Mouse (Mus musculus): Measurements from ENCODE around the gene Epo. TPM values are rescaled to one million over a fixed set of nuclear protein-coding genes. Genes with fewer than 3 reads are reported as not detected.

Gene Epo
- polyA plus RNA-seq, 1 experiment from 2014 or later = not detected

DNA sequence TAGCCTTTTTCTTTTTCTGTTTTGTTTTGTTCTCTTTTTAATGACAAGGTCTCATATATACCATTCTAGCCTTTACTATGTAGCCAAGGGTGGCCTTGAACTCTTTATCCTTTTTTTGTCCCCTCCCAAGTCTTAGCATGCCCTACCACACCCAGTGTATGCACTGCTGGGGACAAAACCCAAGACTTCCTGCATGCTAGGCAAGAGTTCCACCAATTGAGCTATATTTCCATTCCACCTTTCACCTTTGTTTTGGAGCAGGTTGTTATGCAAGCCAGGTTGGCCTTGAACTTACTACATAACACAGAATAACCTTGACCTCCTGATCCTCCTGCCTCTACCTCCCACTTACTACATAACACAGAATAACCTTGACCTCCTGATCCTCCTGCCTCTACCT lies 87.5 kb downstream of the Epo start:
- H3K4me2 ChIP-seq (ENCODE audit: low read length) = no peak overlapping the region
- no peak overlapping the region for H3K27ac ChIP-seq (ENCODE audit: low read depth, low read length)
- DNase-seq (ENCODE audit: low spot score) = no peak
- no peak overlapping the region for H3K4me3 ChIP-seq (ENCODE audit: low read depth, low read length)
- no peak for ATAC-seq
- H3K9ac ChIP-seq (ENCODE audit: low read length) = no peak overlapping the region
- no peaks in the 10 kb centered on the region for H3K9me3 ChIP-seq (replicated peaks; ENCODE audit: control insufficient read depth, low read length)
- H3K27me3 ChIP-seq (replicated peaks; ENCODE audit: control insufficient read depth, insufficient read depth, low read length) = no peaks in the 10 kb centered on the region
- no peaks in the 10 kb centered on the region for H3K4me1 ChIP-seq (ENCODE audit: control insufficient read depth, insufficient read depth, low read length)
- H3K36me3 ChIP-seq (ENCODE audit: control insufficient read depth, insufficient read depth, low read length) = no peaks in the 10 kb centered on the region

GRCm38 (mm10) chr5:137440216-137440855 lies 92.7 kb downstream of the Epo start:
- no peak overlapping the region for H3K4me2 ChIP-seq (ENCODE audit: low read length)
- no peaks in the 10 kb centered on the region for H3K27me3 ChIP-seq (replicated peaks; ENCODE audit: control insufficient read depth, insufficient read depth, low read length)
- no peak for ATAC-seq
- DNase-seq (ENCODE audit: low spot score) = no peak
- no peaks in the 10 kb centered on the region for H3K4me1 ChIP-seq (ENCODE audit: control insufficient read depth, insufficient read depth, low read length)
- H3K9ac ChIP-seq (ENCODE audit: low read length) = no peak overlapping the region
- WGBS = 84% methylated on average over 11 of the region's 11 CpGs
- no peak overlapping the region for H3K27ac ChIP-seq (ENCODE audit: low read depth, low read length)
- no peaks in the 10 kb centered on the region for H3K9me3 ChIP-seq (replicated peaks; ENCODE audit: control insufficient read depth, low read length)
- no peaks in the 10 kb centered on the region for H3K36me3 ChIP-seq (ENCODE audit: control insufficient read depth, insufficient read depth, low read length)
- no peak overlapping the region for H3K4me3 ChIP-seq (ENCODE audit: low read depth, low read length)

DNA sequence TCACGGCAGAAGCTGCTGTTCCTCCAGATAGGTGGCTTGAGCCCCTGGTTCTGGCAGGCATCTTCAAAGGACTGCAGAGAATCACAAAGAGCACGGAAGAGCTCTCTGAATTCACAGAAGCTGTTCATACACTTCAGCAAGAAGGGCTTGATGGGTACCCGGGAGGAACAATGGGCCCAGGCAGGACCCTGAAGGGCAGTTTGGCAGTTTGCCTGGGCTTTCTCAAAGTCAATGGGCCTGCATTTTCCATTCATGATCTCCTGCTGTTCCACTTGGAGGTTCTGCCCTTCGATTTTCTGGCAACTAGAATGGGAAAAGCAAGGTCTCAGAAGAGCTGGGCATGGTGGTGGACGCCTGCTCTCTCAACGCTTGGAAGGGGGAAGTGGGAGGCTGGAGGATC lies 99.2 kb downstream of the Epo start:
- Histone ChIP-seq H3K9ac (ENCODE audit: low read length) (no peak overlapping the region), H3K9me3 (replicated peaks; ENCODE audit: control insufficient read depth, low read length) (no peaks in the 10 kb centered on the region), H3K27me3 (replicated peaks; ENCODE audit: control insufficient read depth, insufficient read depth, low read length) (no peaks in the 10 kb centered on the region), H3K27ac (ENCODE audit: low read depth, low read length) (no peak overlapping the region), H3K4me1 (ENCODE audit: control insufficient read depth, insufficient read depth, low read length) (no peaks in the 10 kb centered on the region), H3K4me2 (ENCODE audit: low read length) (no peak overlapping the region), H3K36me3 (ENCODE audit: control insufficient read depth, insufficient read depth, low read length) (no peaks in the 10 kb centered on the region), H3K4me3 (ENCODE audit: low read depth, low read length) (no peak overlapping the region)
- 18% methylated on average over 6 of the region's 6 CpGs for WGBS
- ATAC-seq (no peak), DNase-seq (ENCODE audit: low spot score) (peak; percentile 68)

Small RNA genes within 50 kb of the gene (microRNA-seq; reads per million reads assigned to microRNA genes)
- 0.66 reads per million for gene Mir6418

Other genes starting within 250 kb of the Epo start
- gene Ache, start 245.7 kb downstream of the Epo start, polyA plus RNA-seq (2014; fragmentation: Nextera tagmentation; extraction: Ambion mirVana) = 6.9 and 10.9 TPM in 2 replicates
- gene Ufsp1, start 238.6 kb downstream of the Epo start, polyA plus RNA-seq (2014; fragmentation: Nextera tagmentation; extraction: Ambion mirVana) = 9.8 and 10.3 TPM in 2 replicates
- gene Srrt, start 225.6 kb downstream of the Epo start, polyA plus RNA-seq (2014; fragmentation: Nextera tagmentation; extraction: Ambion mirVana) = 78.9 and 95.2 TPM in 2 replicates
- gene Trip6, start 218.8 kb downstream of the Epo start, polyA plus RNA-seq (2014; fragmentation: Nextera tagmentation; extraction: Ambion mirVana) = 18.2 and 18.4 TPM in 2 replicates
- gene Slc12a9, start 199.6 kb downstream of the Epo start, polyA plus RNA-seq (2014; fragmentation: Nextera tagmentation; extraction: Ambion mirVana) = 6.2 and 9.9 TPM in 2 replicates
- gene Ephb4, start 183.1 kb downstream of the Epo start, polyA plus RNA-seq (2014; fragmentation: Nextera tagmentation; extraction: Ambion mirVana) = 6.2 and 8.0 TPM in 2 replicates
- gene Zan, start 56.2 kb downstream of the Epo start, polyA plus RNA-seq (2014; fragmentation: Nextera tagmentation; extraction: Ambion mirVana) = 0.04 and 0.05 TPM in 2 replicates
- 81.2 and 98.0 TPM in 2 replicates for gene Pop7, start 30.7 kb downstream of the Epo start, polyA plus RNA-seq (2014; fragmentation: Nextera tagmentation; extraction: Ambion mirVana)
- gene Gigyf1, start 14.7 kb downstream of the Epo start, polyA plus RNA-seq (2014; fragmentation: Nextera tagmentation; extraction: Ambion mirVana) = 11.5 and 13.0 TPM in 2 replicates
- gene Gnb2, start 268 bp upstream of the Epo start, polyA plus RNA-seq (2014; fragmentation: Nextera tagmentation; extraction: Ambion mirVana) = 598 and 644 TPM in 2 replicates
- gene Actl6b, start 20.3 kb upstream of the Epo start, polyA plus RNA-seq (2014; fragmentation: Nextera tagmentation; extraction: Ambion mirVana) = 184 and 201 TPM in 2 replicates
- 1.8 and 1.9 TPM in 2 replicates for gene Tfr2, start 36.6 kb upstream of the Epo start, polyA plus RNA-seq (2014; fragmentation: Nextera tagmentation; extraction: Ambion mirVana)
- gene Mospd3, start 67.8 kb upstream of the Epo start, polyA plus RNA-seq (2014; fragmentation: Nextera tagmentation; extraction: Ambion mirVana) = 44.4 and 58.4 TPM in 2 replicates
- 10.5 and 12.3 TPM in 2 replicates for gene Pcolce, start 80.5 kb upstream of the Epo start, polyA plus RNA-seq (2014; fragmentation: Nextera tagmentation; extraction: Ambion mirVana)
- 0.10 TPM in 1 of 2 replicates, not detected in the other for gene Fbxo24, start 95.8 kb upstream of the Epo start, polyA plus RNA-seq (2014; fragmentation: Nextera tagmentation; extraction: Ambion mirVana)
- gene Lrch4, start 95.9 kb upstream of the Epo start, polyA plus RNA-seq (2014; fragmentation: Nextera tagmentation; extraction: Ambion mirVana) = 12.3 and 12.4 TPM in 2 replicates
- gene Gm20605, start 95.9 kb upstream of the Epo start, polyA plus RNA-seq (2014; fragmentation: Nextera tagmentation; extraction: Ambion mirVana) = 4.6 and 6.6 TPM in 2 replicates
- gene Sap25, start 108.1 kb upstream of the Epo start, polyA plus RNA-seq (2014; fragmentation: Nextera tagmentation; extraction: Ambion mirVana) = 1.5 and 4.6 TPM in 2 replicates
- not detected in 2 replicates for gene Irs3, start 112.5 kb upstream of the Epo start, polyA plus RNA-seq (2014; fragmentation: Nextera tagmentation; extraction: Ambion mirVana)
- gene Agfg2, start 151.5 kb upstream of the Epo start, polyA plus RNA-seq (2014; fragmentation: Nextera tagmentation; extraction: Ambion mirVana) = 10.4 and 11.8 TPM in 2 replicates
- gene Nyap1, start 208.4 kb upstream of the Epo start, polyA plus RNA-seq (2014; fragmentation: Nextera tagmentation; extraction: Ambion mirVana) = 13.8 and 14.5 TPM in 2 replicates
- gene Tsc22d4, start 212.5 kb upstream of the Epo start, polyA plus RNA-seq (2014; fragmentation: Nextera tagmentation; extraction: Ambion mirVana) = 52.3 and 62.1 TPM in 2 replicates
- gene Ppp1r35, start 245.6 kb upstream of the Epo start, polyA plus RNA-seq (2014; fragmentation: Nextera tagmentation; extraction: Ambion mirVana) = 55.1 and 60.0 TPM in 2 replicates